Mouse (Mus musculus) thymus, adult 2 months (tissue): ENCODE measurements around the gene 4921507P07Rik. TPM values are rescaled to one million over a fixed set of nuclear protein-coding genes. Genes with fewer than 3 reads are reported as not detected.

Source experiments
- DNase-seq: peaks from one replicate; pipeline ENCODE4 v3.0.0; 2021
- H3K27ac ChIP-seq: fragments of 200-500 bp; 2 replicates; pipeline ENCODE4 v1.5.1; 2012; ENCODE audit warnings: low read length, control low read depth; ENCODE audit not compliant: control insufficient read depth, insufficient read depth
- H3K27me3 ChIP-seq: fragments of 200-500 bp; 2 replicates; pipeline ENCODE4 v1.6.1; 2012; ENCODE audit warnings: mild to moderate bottlenecking, low read length, moderate library complexity, mixed read lengths; ENCODE audit not compliant: control insufficient read depth, insufficient read depth
- H3K36me3 ChIP-seq: fragments of 200-500 bp; 2 replicates; pipeline ENCODE4 v1.6.1; 2012; ENCODE audit warnings: mild to moderate bottlenecking, low read length, moderate library complexity; ENCODE audit not compliant: control insufficient read depth, insufficient read depth
- H3K4me1 ChIP-seq: fragments of 200-500 bp; replicated peaks from 2 replicates; pipeline ENCODE4 v1.6.1; 2012; ENCODE audit warnings: low read length; ENCODE audit not compliant: control insufficient read depth, insufficient read depth
- H3K4me3 ChIP-seq: fragments of 200-500 bp; 2 replicates; pipeline ENCODE4 v1.5.1; 2012; ENCODE audit warnings: mild to moderate bottlenecking, low read length, control low read depth, moderate library complexity; ENCODE audit not compliant: control insufficient read depth, insufficient read depth
- CTCF ChIP-seq: fragments of 200-500 bp; IDR thresholded peaks from 2 replicates; pipeline ENCODE4 v1.5.1; 2012; ENCODE audit warnings: mild to moderate bottlenecking, control low read depth, low read length, moderate library complexity, borderline replicate concordance; ENCODE audit not compliant: control insufficient read depth, poor library complexity, insufficient read depth; ENCODE audit errors: extremely low read depth
- POLR2A ChIP-seq: fragments of 200-500 bp; IDR thresholded peaks from 2 replicates; pipeline ENCODE4 v1.6.1; 2012; ENCODE audit warnings: mild to moderate bottlenecking, low read length, control low read depth, moderate library complexity; ENCODE audit not compliant: control insufficient read depth, poor library complexity, insufficient read depth; ENCODE audit errors: extremely low read depth
- WGBS: fragments of 180-500 bp; shearing (Covaris S2); methylation state at CpG from one replicate; pipeline ENCODE4 v1.1.7; 2018; 5-methylcytosine and 5-hydroxymethylcytosine counted together
- polyA plus RNA-seq: library from polyadenylated mRNA; depleted of rRNA; stranded (reverse); fragments of >200 nt; gene quantifications from 2 replicates; pipeline ENCODE4 v1.2.3, GENCODE M21; 2012; rRNA removed

The 4921507P07Rik gene
- polyA plus RNA-seq, 1 experiment: 0.20 TPM

- no peaks in the 10 kb centered on the region for H3K4me1 ChIP-seq
- H3K4me3 ChIP-seq: no peak overlapping the region
- no peaks in the 10 kb centered on the region for H3K36me3 ChIP-seq
- TF ChIP-seq POLR2A (no peak), CTCF (no peak)
- H3K27me3 ChIP-seq: no peaks in the 10 kb centered on the region
- H3K27ac ChIP-seq: no peak overlapping the region
- no peak for DNase-seq
- 94% methylated on average over 11 of the region's 11 CpGs for WGBS
Observed at GRCm38 (mm10) chr6:50529194-50529593, 67.2 kb downstream of the 4921507P07Rik start.

GRCm38 (mm10) chr6:50527416-50527815 is 69.0 kb downstream of the 4921507P07Rik start:
- no peak for DNase-seq
- no peak for TF ChIP-seq POLR2A
- no peak for TF ChIP-seq CTCF
- H3K4me1 ChIP-seq: no peaks in the 10 kb centered on the region
- H3K4me3 ChIP-seq: no peak overlapping the region
- H3K36me3 ChIP-seq: no peaks in the 10 kb centered on the region
- H3K27me3 ChIP-seq: no peaks in the 10 kb centered on the region
- WGBS: 95% methylated on average over 9 of the region's 9 CpGs
- H3K27ac ChIP-seq: no peak overlapping the region

GRCm38 (mm10) chr6:50526597-50527024 is 69.8 kb downstream of the 4921507P07Rik start:
- peak; percentile 64 for DNase-seq
- Histone ChIP-seq H3K36me3 (no peaks in the 10 kb centered on the region), H3K4me3 (no peak overlapping the region), H3K27ac (no peak overlapping the region), H3K4me1 (no peaks in the 10 kb centered on the region), H3K27me3 (no peaks in the 10 kb centered on the region)
- WGBS: 28% methylated on average over 7 of the region's 7 CpGs
- TF ChIP-seq CTCF (no peak), POLR2A (no peak)

DNA sequence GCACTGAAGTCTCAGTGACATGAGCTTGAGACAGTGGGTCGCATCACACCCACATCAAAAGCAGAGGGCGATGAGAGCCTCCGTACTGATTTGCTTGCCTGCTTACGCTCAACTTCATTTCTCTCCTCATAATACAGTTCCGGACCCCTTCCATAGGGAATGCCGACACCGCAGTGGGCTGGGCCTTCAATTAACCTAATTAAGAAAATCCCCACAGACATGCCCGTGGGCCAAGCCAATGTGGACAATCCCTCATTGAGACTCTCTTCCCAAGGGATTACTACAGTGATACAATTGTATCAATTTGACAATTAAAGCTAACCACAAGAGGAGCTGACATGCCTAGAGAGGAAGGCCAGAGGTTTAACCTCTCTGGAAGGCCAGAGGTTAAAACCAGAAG is 70.6 kb downstream of the 4921507P07Rik start:
- H3K36me3 ChIP-seq: no peaks in the 10 kb centered on the region
- no peak overlapping the region for H3K4me3 ChIP-seq
- no peak overlapping the region for H3K27ac ChIP-seq
- no peak for DNase-seq
- 74% methylated on average over 8 of the region's 8 CpGs for WGBS
- H3K4me1 ChIP-seq: no peaks in the 10 kb centered on the region
- no peaks in the 10 kb centered on the region for H3K27me3 ChIP-seq
- TF ChIP-seq CTCF (no peak), POLR2A (no peak)

GRCm38 (mm10) chr6:50524261-50524896 is 72.1 kb downstream of the 4921507P07Rik start:
- TF ChIP-seq POLR2A (no peak), CTCF (no peak)
- no peaks in the 10 kb centered on the region; the same call in 1 of the 2 replicates for H3K4me1 ChIP-seq
- DNase-seq: no peak
- WGBS: 96% methylated on average over 10 of the region's 10 CpGs
- no peak overlapping the region for H3K27ac ChIP-seq
- no peaks in the 10 kb centered on the region for H3K27me3 ChIP-seq
- no peak overlapping the region for H3K4me3 ChIP-seq
- no peaks in the 10 kb centered on the region for H3K36me3 ChIP-seq

Other genes starting within 250 kb of the 4921507P07Rik start
- 6.7 and 8.2 TPM in 2 replicates for gene Osbpl3, start 140.4 kb downstream of the 4921507P07Rik start, polyA plus RNA-seq
- 4.6 and 5.2 TPM in 2 replicates for gene Cycs, start 30.1 kb downstream of the 4921507P07Rik start, polyA plus RNA-seq
- gene Npvf, start 57.8 kb upstream of the 4921507P07Rik start, polyA plus RNA-seq: not detected in 2 replicates